Mouse (Mus musculus): ENCODE measurements around the gene Eva1c.

Gene Eva1c

GRCm38 (mm10) chr16:90865652-90866051, 39.1 kb downstream of the Eva1c start:
- no peak for DNase-seq (ENCODE audit: low read depth, low spot score)

- no peak for DNase-seq (ENCODE audit: low read depth, low spot score)
These were observed 41.6 kb downstream of the Eva1c start for GRCm38 (mm10) chr16:90868129-90868528.

- DNase-seq (ENCODE audit: low read depth, low spot score), result no peak
These were observed 42.8 kb downstream of the Eva1c start for GRCm38 (mm10) chr16:90869361-90869760.

- no peak for DNase-seq (ENCODE audit: low read depth, low spot score)
These were observed 46.4 kb downstream of the Eva1c start for GRCm38 (mm10) chr16:90872936-90873335.

GRCm38 (mm10) chr16:90874536-90874935, 48.0 kb downstream of the Eva1c start:
- DNase-seq (ENCODE audit: low read depth, low spot score), result no peak

- no peak for DNase-seq (ENCODE audit: low read depth, low spot score)
These were observed 51.8 kb downstream of the Eva1c start for GRCm38 (mm10) chr16:90878135-90878860.

GRCm38 (mm10) chr16:90882501-90882977, 56.0 kb downstream of the Eva1c start:
- DNase-seq (ENCODE audit: low read depth, low spot score), result peak; percentile 16

- no peak for DNase-seq (ENCODE audit: low read depth, low spot score)
These were observed 58.8 kb downstream of the Eva1c start for GRCm38 (mm10) chr16:90885351-90885750.

GRCm38 (mm10) chr16:90885781-90886565, 59.5 kb downstream of the Eva1c start:
- peak; percentile 27 for DNase-seq (ENCODE audit: low read depth, low spot score)

GRCm38 (mm10) chr16:90890683-90891082, 64.2 kb downstream of the Eva1c start:
- DNase-seq (ENCODE audit: low read depth, low spot score), result no peak

GRCm38 (mm10) chr16:90891601-90892000, 65.1 kb downstream of the Eva1c start:
- peak; percentile 17 for DNase-seq (ENCODE audit: low read depth, low spot score)

GRCm38 (mm10) chr16:90892081-90892480, 65.6 kb downstream of the Eva1c start:
- no peak for DNase-seq (ENCODE audit: low read depth, low spot score)

GRCm38 (mm10) chr16:90893019-90893418, 66.5 kb downstream of the Eva1c start:
- no peak for DNase-seq (ENCODE audit: low read depth, low spot score)

- no peak for DNase-seq (ENCODE audit: low read depth, low spot score)
These were observed 67.3 kb downstream of the Eva1c start for GRCm38 (mm10) chr16:90893792-90894191.

GRCm38 (mm10) chr16:90897651-90898050, 71.1 kb downstream of the Eva1c start:
- no peak for DNase-seq (ENCODE audit: low read depth, low spot score)

GRCm38 (mm10) chr16:90899498-90899897, 73.0 kb downstream of the Eva1c start:
- no peak for DNase-seq (ENCODE audit: low read depth, low spot score)

- DNase-seq (ENCODE audit: low read depth, low spot score), result no peak
These were observed 74.8 kb downstream of the Eva1c start for GRCm38 (mm10) chr16:90901364-90901763.

- no peak for DNase-seq (ENCODE audit: low read depth, low spot score)
These were observed 76.8 kb downstream of the Eva1c start for GRCm38 (mm10) chr16:90903300-90903699.

- DNase-seq (ENCODE audit: low read depth, low spot score), result no peak
These were observed 80.7 kb downstream of the Eva1c start for GRCm38 (mm10) chr16:90907250-90907649.

GRCm38 (mm10) chr16:90910855-90911533, 84.5 kb downstream of the Eva1c start:
- DNase-seq (ENCODE audit: low read depth, low spot score), result no peak

- DNase-seq (ENCODE audit: low read depth, low spot score), result no peak
These were observed 85.2 kb downstream of the Eva1c start for GRCm38 (mm10) chr16:90911766-90912165.

- DNase-seq (ENCODE audit: low read depth, low spot score), result no peak
These were observed 89.5 kb downstream of the Eva1c start for GRCm38 (mm10) chr16:90916040-90916481.
